Mouse (Mus musculus): Measurements from ENCODE around the gene H2-Eb2. TPM values are rescaled to one million over a fixed set of nuclear protein-coding genes. Genes with fewer than 3 reads are reported as not detected.

The H2-Eb2 gene
- polyA plus RNA-seq, 1 experiment from 2014 or later, result 0.08 TPM

GRCm38 (mm10) chr17:34340619-34341402 is 15.3 kb downstream of the H2-Eb2 start:
- no peak overlapping the region for H3K4me2 ChIP-seq
- no peak overlapping the region for H3K27ac ChIP-seq
- H3K9me3 ChIP-seq, result no peaks in the 10 kb centered on the region
- 51% methylated on average over 3 of the region's 3 CpGs for WGBS
- no peak for ATAC-seq (replicated peaks)
- H3K4me1 ChIP-seq, result no peaks in the 10 kb centered on the region
- no peak overlapping the region for H3K4me3 ChIP-seq
- no peak overlapping the region for H3K9ac ChIP-seq
- no peaks in the 10 kb centered on the region for H3K36me3 ChIP-seq (replicated peaks)
- no peaks in the 10 kb centered on the region for H3K27me3 ChIP-seq (replicated peaks)

GRCm38 (mm10) chr17:34344882-34345281 is 19.4 kb downstream of the H2-Eb2 start:
- Histone ChIP-seq H3K36me3 (replicated peaks) (no peaks in the 10 kb centered on the region), H3K9ac (no peak overlapping the region), H3K9me3 (no peaks in the 10 kb centered on the region), H3K4me3 (no peak overlapping the region), H3K27me3 (replicated peaks) (no peaks in the 10 kb centered on the region), H3K27ac (no peak overlapping the region), H3K4me2 (no peak overlapping the region), H3K4me1 (no peaks in the 10 kb centered on the region)
- no peak for ATAC-seq (replicated peaks)
- WGBS, result 90% methylated on average over 4 of the region's 4 CpGs

- Histone ChIP-seq H3K4me2 (no peak overlapping the region), H3K4me3 (no peak overlapping the region), H3K27me3 (replicated peaks) (no peaks in the 10 kb centered on the region), H3K36me3 (replicated peaks) (no peaks in the 10 kb centered on the region), H3K27ac (no peak overlapping the region), H3K4me1 (no peaks in the 10 kb centered on the region), H3K9me3 (no peaks in the 10 kb centered on the region), H3K9ac (no peak overlapping the region)
- ATAC-seq (replicated peaks), result no peak
- WGBS, result 84% methylated on average over 7 of the region's 7 CpGs
These were observed 20.0 kb downstream of the H2-Eb2 start for GRCm38 (mm10) chr17:34345486-34345885.

GRCm38 (mm10) chr17:34346041-34346440 is 20.6 kb downstream of the H2-Eb2 start:
- Histone ChIP-seq H3K27me3 (replicated peaks) (no peaks in the 10 kb centered on the region), H3K36me3 (replicated peaks) (no peaks in the 10 kb centered on the region), H3K27ac (no peak overlapping the region), H3K9me3 (no peaks in the 10 kb centered on the region), H3K4me3 (no peak overlapping the region), H3K4me1 (no peaks in the 10 kb centered on the region), H3K4me2 (no peak overlapping the region), H3K9ac (no peak overlapping the region)
- no peak for ATAC-seq (replicated peaks)
- WGBS, result 74% methylated on average over 3 of the region's 3 CpGs

- Histone ChIP-seq H3K4me1 (no peaks in the 10 kb centered on the region), H3K36me3 (replicated peaks) (no peaks in the 10 kb centered on the region), H3K4me3 (no peak overlapping the region), H3K27ac (no peak overlapping the region), H3K27me3 (replicated peaks) (no peaks in the 10 kb centered on the region), H3K9me3 (no peaks in the 10 kb centered on the region), H3K9ac (no peak overlapping the region), H3K4me2 (no peak overlapping the region)
- 71% methylated on average over 6 of the region's 6 CpGs for WGBS
- no peak for ATAC-seq (replicated peaks)
These were observed 22.3 kb downstream of the H2-Eb2 start for GRCm38 (mm10) chr17:34347606-34348308.

- Histone ChIP-seq H3K27me3 (replicated peaks) (no peaks in the 10 kb centered on the region), H3K4me1 (no peaks in the 10 kb centered on the region), H3K4me2 (no peak overlapping the region), H3K27ac (no peak overlapping the region), H3K9me3 (no peaks in the 10 kb centered on the region), H3K9ac (no peak overlapping the region), H3K36me3 (replicated peaks) (no peaks in the 10 kb centered on the region), H3K4me3 (no peak overlapping the region)
- no peak for ATAC-seq (replicated peaks)
- WGBS, result 4% methylated on average over 4 of the region's 4 CpGs
These were observed 24.0 kb downstream of the H2-Eb2 start for GRCm38 (mm10) chr17:34349429-34349828.

- Histone ChIP-seq H3K27me3 (replicated peaks) (no peaks in the 10 kb centered on the region), H3K4me3 (no peak within 1 kb of the TSS), H3K9ac (no peak within 1 kb of the TSS), H3K36me3 (replicated peaks) (no peaks in the 10 kb centered on the region), H3K9me3 (no peaks in the 10 kb centered on the region), H3K4me1 (no peaks in the 10 kb centered on the region), H3K27ac (no peak within 1 kb of the TSS), H3K4me2 (no peak within 1 kb of the TSS)
- WGBS, result 86% methylated on average over 5 of the region's 5 CpGs
- no peak for ATAC-seq (replicated peaks)
These were observed 29.1 kb downstream of the H2-Eb2 start, which contains the start of gene Btnl2 for GRCm38 (mm10) chr17:34354539-34354938. Gene Btnl2, plus strand, starts transcription at chr17:34354822.

- no peak for ATAC-seq (replicated peaks)
- no peak overlapping the region for H3K27ac ChIP-seq
- H3K4me1 ChIP-seq, result no peaks in the 10 kb centered on the region
- H3K36me3 ChIP-seq (replicated peaks), result no peaks in the 10 kb centered on the region
- H3K9ac ChIP-seq, result no peak overlapping the region
- WGBS, result 97% methylated on average over 1 of the region's 1 CpGs
- H3K4me3 ChIP-seq, result no peak overlapping the region
- H3K27me3 ChIP-seq (replicated peaks), result no peaks in the 10 kb centered on the region
- H3K9me3 ChIP-seq, result no peaks in the 10 kb centered on the region
- no peak overlapping the region for H3K4me2 ChIP-seq
These were observed 29.5 kb downstream of the H2-Eb2 start for GRCm38 (mm10) chr17:34354940-34355339.

- 83% methylated on average over 15 of the region's 15 CpGs for WGBS
- no peak for ATAC-seq (replicated peaks)
- no peaks in the 10 kb centered on the region for H3K36me3 ChIP-seq (replicated peaks)
These were observed 37.6 kb downstream of the H2-Eb2 start for GRCm38 (mm10) chr17:34362954-34363546.

GRCm38 (mm10) chr17:34363676-34364310 is 38.3 kb downstream of the H2-Eb2 start:
- no peaks in the 10 kb centered on the region for H3K9me3 ChIP-seq
- 77% methylated on average over 3 of the region's 3 CpGs for WGBS
- ATAC-seq (replicated peaks), result no peak
- no peaks in the 10 kb centered on the region for H3K4me1 ChIP-seq
- no peaks in the 10 kb centered on the region for H3K27me3 ChIP-seq (replicated peaks)
- H3K9ac ChIP-seq, result no peak overlapping the region
- no peaks in the 10 kb centered on the region for H3K36me3 ChIP-seq (replicated peaks)
- H3K27ac ChIP-seq, result no peak overlapping the region
- no peak overlapping the region for H3K4me2 ChIP-seq
- H3K4me3 ChIP-seq, result no peak overlapping the region

More at GRCm38 (mm10) chr17:34362954-34363546, 37.6 kb downstream of the H2-Eb2 start:
- Histone ChIP-seq H3K9ac (no peak overlapping the region), H3K4me2 (no peak overlapping the region), H3K27ac (no peak overlapping the region), H3K4me1 (no peaks in the 10 kb centered on the region), H3K4me3 (no peak overlapping the region), H3K27me3 (replicated peaks) (no peaks in the 10 kb centered on the region), H3K9me3 (no peaks in the 10 kb centered on the region)

GRCm38 (mm10) chr17:34365031-34365430 is 39.6 kb downstream of the H2-Eb2 start:
- no peak overlapping the region for H3K27ac ChIP-seq
- H3K9me3 ChIP-seq, result no peaks in the 10 kb centered on the region
- no peak overlapping the region for H3K4me3 ChIP-seq
- no peaks in the 10 kb centered on the region for H3K36me3 ChIP-seq (replicated peaks)
- no peak for ATAC-seq (replicated peaks)
- H3K4me1 ChIP-seq, result no peaks in the 10 kb centered on the region
- no peaks in the 10 kb centered on the region for H3K27me3 ChIP-seq (replicated peaks)
- 69% methylated on average over 10 of the region's 10 CpGs for WGBS
- H3K9ac ChIP-seq, result no peak overlapping the region
- no peak overlapping the region for H3K4me2 ChIP-seq

GRCm38 (mm10) chr17:34370563-34370962 is 45.1 kb downstream of the H2-Eb2 start:
- Histone ChIP-seq H3K4me2 (no peak overlapping the region), H3K36me3 (replicated peaks) (no peaks in the 10 kb centered on the region), H3K27ac (no peak overlapping the region), H3K4me3 (no peak overlapping the region), H3K27me3 (replicated peaks) (no peaks in the 10 kb centered on the region), H3K9me3 (no peaks in the 10 kb centered on the region), H3K9ac (no peak overlapping the region), H3K4me1 (no peaks in the 10 kb centered on the region)
- WGBS, result 81% methylated on average over 4 of the region's 4 CpGs
- ATAC-seq (replicated peaks), result no peak
